Mouse (Mus musculus): ENCODE measurements around the gene Radil. TPM values are rescaled to one million over a fixed set of nuclear protein-coding genes. Genes with fewer than 3 reads are reported as not detected.
A peak's percentile ranks its signal among the peaks of the same experiment; 100 is the strongest.

Gene Radil
- polyA plus RNA-seq, 1 experiment from 2014 or later = 0.42 TPM

GRCm38 (mm10) chr5:142486654-142487053 is 64.2 kb downstream of the Radil start:
- ATAC-seq = no peak
- in situ Hi-C loops (cut with MboI; ENCODE audit: low pct_unique_long_range_greater_than_20kb) = loop anchor here (10.0 kb wide), 1 partner anchor 58 kb away; no protein-coding TSS in a partner anchor

DNA sequence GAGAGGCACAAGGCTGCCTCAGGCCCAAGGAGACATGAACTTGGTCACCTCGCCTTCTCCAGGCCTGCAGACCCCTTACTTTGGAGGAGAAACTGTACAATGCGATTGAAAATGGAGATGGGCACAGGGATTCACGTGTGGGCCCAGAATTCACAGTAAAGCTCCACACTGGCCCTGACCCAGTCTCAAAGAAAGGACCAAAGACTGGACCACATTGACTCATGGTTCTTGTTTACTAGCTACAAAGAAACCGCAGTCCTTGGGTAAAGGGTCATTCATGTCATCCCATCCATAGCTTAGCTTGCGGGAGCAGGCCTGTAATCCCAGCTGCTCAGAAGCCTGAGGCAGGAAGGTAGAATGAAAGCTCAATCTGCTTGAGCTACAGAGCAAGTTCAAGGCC is 67.3 kb downstream of the Radil start:
- no peaks in the 10 kb centered on the region for H3K27me3 ChIP-seq
- ChIA-PET POLR2A (no interaction called here), CTCF (interaction anchor here (0.6 kb wide), 1 partner anchor 15 kb away, joined by 3 read pairs; no protein-coding TSS in a partner anchor)
- in situ Hi-C loops (cut with MboI; ENCODE audit: low pct_unique_long_range_greater_than_20kb) = loop anchor here (10.0 kb wide), 1 partner anchor 61 kb away; no protein-coding TSS in a partner anchor
- TF ChIP-seq CTCF (IDR thresholded peaks at IDR 0.05) = no peak
- ATAC-seq = no peak
- DNase-seq (ENCODE audit: low read depth, low spot score) = no peak

More at GRCm38 (mm10) chr5:142486654-142487053, 64.2 kb downstream of the Radil start:
- no peaks in the 10 kb centered on the region for H3K27me3 ChIP-seq
- CTCF ChIA-PET = interaction anchor here (1.0 kb wide), 1 partner anchor 8 kb away, joined by 4 read pairs; no protein-coding TSS in a partner anchor
- DNase-seq (ENCODE audit: low read depth, low spot score) = no peak
- no peak for TF ChIP-seq CTCF (IDR thresholded peaks at IDR 0.05)
- POLR2A ChIA-PET = no interaction called here

DNA sequence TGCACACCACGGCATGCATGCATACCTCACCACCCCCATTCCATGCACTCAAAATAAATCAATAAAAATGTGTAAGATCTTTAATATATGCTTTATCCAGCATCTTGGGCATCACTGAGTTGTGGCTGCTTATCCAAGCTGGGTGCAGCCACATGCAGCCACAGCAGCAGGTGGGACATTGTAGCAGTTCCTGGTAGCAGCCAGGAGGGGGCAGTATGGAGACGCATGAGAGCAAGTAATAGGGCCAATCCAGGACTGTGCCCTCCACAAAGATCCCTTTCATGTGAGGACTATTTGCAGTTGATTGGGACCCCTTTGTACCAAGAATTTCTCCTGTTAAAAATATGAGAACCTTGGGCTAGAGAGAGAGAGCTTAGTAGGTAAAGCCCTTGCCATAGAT is 68.4 kb downstream of the Radil start:
- no peak for ATAC-seq
- TF ChIP-seq CTCF (IDR thresholded peaks at IDR 0.05) = no peak
- POLR2A ChIA-PET = interaction anchor here (0.6 kb wide), 1 partner anchor 513 kb away, joined by 3 read pairs; no protein-coding TSS in a partner anchor
- CTCF ChIA-PET = interaction anchor here (0.7 to 1.4 kb wide), 3 partner anchors 9 to 69 kb away, joined by 3 to 6 read pairs (median 3); partner anchors contain the start of gene Radil
- in situ Hi-C loops (cut with MboI; ENCODE audit: low pct_unique_long_range_greater_than_20kb) = loop anchor here (10.0 kb wide), 1 partner anchor 62 kb away; no protein-coding TSS in a partner anchor
- DNase-seq (ENCODE audit: low read depth, low spot score) = no peak
- H3K27me3 ChIP-seq = no peaks in the 10 kb centered on the region

DNA sequence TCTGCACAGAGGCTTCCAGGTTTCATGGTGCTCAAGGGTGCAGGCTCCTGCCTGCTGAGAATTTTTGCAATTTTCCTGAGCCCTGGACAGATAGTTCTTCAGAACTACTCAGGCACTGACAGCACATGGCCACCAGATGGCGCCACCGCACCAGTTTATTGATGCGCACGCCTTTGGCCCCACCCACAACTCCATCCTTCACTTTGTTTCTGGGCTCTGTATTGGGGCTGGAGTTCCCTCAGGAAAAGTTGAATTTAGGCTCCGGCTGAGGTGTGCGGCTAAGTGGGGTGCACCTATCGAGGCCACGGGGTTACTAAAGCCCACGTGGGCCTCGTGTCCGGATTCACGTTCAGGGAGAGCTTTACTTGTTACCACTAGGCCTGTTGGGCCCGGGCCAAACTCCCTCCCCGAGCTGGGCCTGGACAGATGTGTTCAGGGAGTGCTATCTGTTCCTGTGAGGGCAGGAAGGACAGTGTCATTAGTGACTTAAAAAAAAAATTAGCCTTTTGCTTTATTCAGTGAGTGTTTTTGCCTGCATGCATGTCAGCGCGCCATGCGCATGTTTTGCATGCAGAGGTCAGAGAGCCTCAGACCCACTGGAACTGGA is 72.0 kb downstream of the Radil start:
- ATAC-seq = no peak
- DNase-seq (ENCODE audit: low read depth, low spot score) = peak; percentile 25
- ChIA-PET CTCF (interaction anchor here (0.7 to 2.6 kb wide), 5 partner anchors 8 to 71 kb away, joined by 3 to 9 read pairs (median 5); partner anchors contain the start of gene Radil), POLR2A (interaction anchor here (0.6 kb wide), 1 partner anchor 432 kb away, joined by 5 read pairs; no protein-coding TSS in a partner anchor)
- in situ Hi-C loops (cut with MboI; ENCODE audit: low pct_unique_long_range_greater_than_20kb) = no loop called here
- no peak for TF ChIP-seq CTCF (IDR thresholded peaks at IDR 0.05)
- H3K27me3 ChIP-seq = no peaks in the 10 kb centered on the region

DNA sequence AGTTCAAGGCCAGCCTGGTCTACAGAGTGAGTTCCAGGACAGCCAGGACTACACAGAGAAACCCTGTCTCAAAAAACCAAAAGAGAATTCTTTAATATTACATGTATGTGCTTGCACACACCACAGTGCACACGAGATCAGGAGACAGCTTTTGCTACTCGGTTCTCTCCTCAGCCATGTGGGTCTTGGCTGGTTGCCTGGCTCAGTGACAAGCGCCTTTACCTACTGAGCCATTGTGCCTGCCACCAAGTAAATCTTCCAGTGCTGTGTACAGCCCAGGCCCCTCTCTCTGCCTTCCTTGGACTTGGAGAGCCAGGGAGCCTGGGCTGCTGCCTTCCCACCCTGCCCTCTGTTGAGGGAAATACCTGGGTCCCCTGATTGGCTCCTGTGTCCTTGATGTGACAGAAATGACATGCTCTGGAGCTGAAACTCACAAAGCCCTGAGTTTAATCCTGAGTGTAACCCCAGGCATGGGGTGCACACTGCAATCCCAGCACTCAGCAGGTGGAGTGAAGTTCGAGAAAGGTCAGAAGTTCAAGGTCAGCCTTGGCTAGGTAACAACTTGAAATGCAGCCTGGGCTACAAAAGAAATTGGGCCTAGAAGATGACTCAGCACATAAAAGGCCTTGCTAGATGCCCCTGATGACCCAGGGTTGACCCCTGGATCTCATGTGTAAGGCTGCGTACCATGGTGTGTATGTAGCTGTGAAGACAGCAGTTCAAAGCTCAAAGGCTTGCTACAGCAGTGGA is 72.9 kb downstream of the Radil start:
- ChIA-PET POLR2A (interaction anchor here (0.6 kb wide), 1 partner anchor 433 kb away, joined by 5 read pairs; no protein-coding TSS in a partner anchor), CTCF (interaction anchor here (0.8 to 2.6 kb wide), 6 partner anchors 9 to 72 kb away, joined by 3 to 9 read pairs (median 4); partner anchors contain the start of gene Radil)
- no peak for TF ChIP-seq CTCF (IDR thresholded peaks at IDR 0.05)
- no peak for ATAC-seq
- DNase-seq (ENCODE audit: low read depth, low spot score) = no peak
- no peaks in the 10 kb centered on the region for H3K27me3 ChIP-seq
- in situ Hi-C loops (cut with MboI; ENCODE audit: low pct_unique_long_range_greater_than_20kb) = no loop called here

GRCm38 (mm10) chr5:142477346-142477745 is 73.6 kb downstream of the Radil start:
- ChIA-PET POLR2A (no interaction called here), CTCF (interaction anchor here (0.9 to 2.6 kb wide), 3 partner anchors 11 to 73 kb away, joined by 3 to 9 read pairs (median 3); partner anchors contain the start of gene Radil)
- peak; percentile 58 for DNase-seq (ENCODE audit: low read depth, low spot score)
- no peak for TF ChIP-seq CTCF (IDR thresholded peaks at IDR 0.05)
- H3K27me3 ChIP-seq = no peaks in the 10 kb centered on the region
- in situ Hi-C loops (cut with MboI; ENCODE audit: low pct_unique_long_range_greater_than_20kb) = no loop called here
- peak; percentile 86 for ATAC-seq

DNA sequence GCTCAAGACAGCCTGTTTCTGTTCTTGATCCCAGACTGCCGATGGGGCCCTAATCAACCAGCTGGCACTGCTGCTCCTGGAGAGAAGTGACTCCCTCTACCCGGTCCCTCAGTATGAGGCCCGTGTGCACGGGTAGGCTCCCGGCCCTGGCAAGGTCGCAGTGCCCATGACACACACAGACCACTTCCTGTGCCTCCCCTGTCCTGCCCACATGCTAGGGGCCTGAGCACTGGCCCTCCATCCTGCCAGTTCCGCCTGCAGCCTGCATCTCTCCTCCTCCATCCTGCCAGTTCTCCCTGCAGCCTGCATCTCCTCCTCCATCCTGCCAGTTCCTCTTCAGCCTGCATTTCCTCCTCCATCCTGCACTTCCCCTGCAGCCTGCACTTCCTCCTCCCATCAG is 75.2 kb downstream of the Radil start:
- no peak for TF ChIP-seq CTCF (IDR thresholded peaks at IDR 0.05)
- no peak for ATAC-seq
- H3K27me3 ChIP-seq = no peaks in the 10 kb centered on the region
- no peak for DNase-seq (ENCODE audit: low read depth, low spot score)
- ChIA-PET CTCF (no interaction called here), POLR2A (no interaction called here)
- in situ Hi-C loops (cut with MboI; ENCODE audit: low pct_unique_long_range_greater_than_20kb) = no loop called here

GRCm38 (mm10) chr5:142473696-142474095 is 77.2 kb downstream of the Radil start:
- ChIA-PET CTCF (interaction anchor here (1.4 kb wide), 1 partner anchor 9 kb away, joined by 3 read pairs; no protein-coding TSS in a partner anchor), POLR2A (no interaction called here)
- no peak for TF ChIP-seq CTCF (IDR thresholded peaks at IDR 0.05)
- H3K27me3 ChIP-seq = no peaks in the 10 kb centered on the region
- DNase-seq (ENCODE audit: low read depth, low spot score) = no peak
- in situ Hi-C loops (cut with MboI; ENCODE audit: low pct_unique_long_range_greater_than_20kb) = no loop called here
- ATAC-seq = no peak

- in situ Hi-C loops (cut with MboI; ENCODE audit: low pct_unique_long_range_greater_than_20kb) = no loop called here
- H3K27me3 ChIP-seq = no peaks in the 10 kb centered on the region
- TF ChIP-seq CTCF (IDR thresholded peaks at IDR 0.05) = no peak
- ChIA-PET CTCF (interaction anchor here (2.0 kb wide), 1 partner anchor 9 kb away, joined by 8 read pairs; no protein-coding TSS in a partner anchor), POLR2A (no interaction called here)
- ATAC-seq = no peak
- no peak for DNase-seq (ENCODE audit: low read depth, low spot score)
Measured at GRCm38 (mm10) chr5:142469796-142470195, 81.1 kb downstream of the Radil start.

- no peaks in the 10 kb centered on the region for H3K27me3 ChIP-seq
- ChIA-PET CTCF (interaction anchor here (2.0 kb wide), 1 partner anchor 10 kb away, joined by 8 read pairs; no protein-coding TSS in a partner anchor), POLR2A (no interaction called here)
- no peak for TF ChIP-seq CTCF (IDR thresholded peaks at IDR 0.05)
- ATAC-seq (no peak), DNase-seq (ENCODE audit: low read depth, low spot score) (no peak)
- in situ Hi-C loops (cut with MboI; ENCODE audit: low pct_unique_long_range_greater_than_20kb) = no loop called here
Measured at GRCm38 (mm10) chr5:142468375-142468774, 82.5 kb downstream of the Radil start.
